Mouse (Mus musculus) T-helper 17 cell (primary cell): ENCODE data around the gene Jak3.

Experiments
- in situ Hi-C, 2 experiments: fragments of 300-600 bp; cut with MboI, MseI; formaldehyde crosslinking; loops; 1 replicate in 1 of 2; 2 replicates in 1 of 2; pipeline ENCODE4 v1.15.1; 2025; ENCODE audit warnings: high pct_unique_total_duplicates in 2 of 2

Jak3 gene

GRCm38 (mm10) chr8:71717096-71717495 is 41.0 kb downstream of the Jak3 start:
- in situ Hi-C loops = no loop called here

GRCm38 (mm10) chr8:71718252-71718651 is 42.2 kb downstream of the Jak3 start:
- in situ Hi-C loops = no loop called here

- in situ Hi-C loops = no loop called here
Measured at GRCm38 (mm10) chr8:71719218-71719617, 43.1 kb downstream of the Jak3 start.

GRCm38 (mm10) chr8:71719928-71720457 is 43.9 kb downstream of the Jak3 start:
- in situ Hi-C loops = loop anchor here in 1 of 2 experiments (5.0 kb wide), 1 partner anchor 43 kb away; the partner anchor contains the start of gene Jak3

DNA sequence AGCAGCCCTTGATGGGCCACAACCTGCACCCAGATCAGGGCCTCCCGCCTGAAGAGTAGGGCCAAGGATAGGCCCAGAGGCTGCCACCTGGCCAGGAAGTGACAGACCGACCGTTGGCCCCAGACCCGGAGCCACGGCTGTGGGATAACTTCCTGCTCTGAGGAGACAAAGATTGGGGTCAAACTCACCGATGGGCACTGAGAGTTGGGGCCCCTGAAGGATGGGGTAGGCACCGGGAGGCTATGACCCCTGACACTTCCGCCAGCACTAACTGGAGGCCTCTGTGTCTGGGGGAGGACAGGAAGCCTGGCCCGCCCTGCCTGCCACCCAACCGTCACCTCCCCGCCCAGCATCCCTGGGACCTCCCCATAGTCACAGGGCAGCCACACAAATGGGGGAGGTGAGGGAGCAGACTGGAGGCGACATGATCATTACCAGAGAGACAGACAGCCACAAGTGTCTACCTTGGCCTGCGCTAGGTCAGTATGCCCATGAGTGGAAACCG is 47.0 kb downstream of the Jak3 start:
- in situ Hi-C loops = loop anchor here in 1 of 2 experiments (5.0 kb wide), 1 partner anchor 46 kb away; the partner anchor contains the start of gene Jak3

DNA sequence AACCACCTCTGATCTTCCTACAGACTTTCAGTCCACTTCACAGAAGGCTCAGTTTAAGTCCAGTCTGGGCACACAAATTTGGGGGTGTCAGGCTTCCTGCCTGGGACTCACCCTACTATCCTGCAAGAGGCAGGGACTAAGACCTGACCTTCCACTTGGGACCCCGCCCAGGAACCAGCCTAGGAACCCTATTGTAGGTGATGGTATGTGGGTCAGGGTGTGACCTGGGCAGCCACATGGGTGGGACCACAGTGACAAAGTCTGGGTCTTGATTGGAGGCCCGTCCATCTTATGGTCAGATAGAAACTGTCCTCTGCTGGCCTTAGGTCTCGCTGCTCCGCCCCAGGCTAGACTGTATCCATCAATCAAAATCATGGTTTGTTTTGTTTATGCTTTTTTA is 48.3 kb downstream of the Jak3 start:
- in situ Hi-C loops = loop anchor here in 1 of 2 experiments (5.0 kb wide), 1 partner anchor 47 kb away; the partner anchor contains the start of gene Jak3

DNA sequence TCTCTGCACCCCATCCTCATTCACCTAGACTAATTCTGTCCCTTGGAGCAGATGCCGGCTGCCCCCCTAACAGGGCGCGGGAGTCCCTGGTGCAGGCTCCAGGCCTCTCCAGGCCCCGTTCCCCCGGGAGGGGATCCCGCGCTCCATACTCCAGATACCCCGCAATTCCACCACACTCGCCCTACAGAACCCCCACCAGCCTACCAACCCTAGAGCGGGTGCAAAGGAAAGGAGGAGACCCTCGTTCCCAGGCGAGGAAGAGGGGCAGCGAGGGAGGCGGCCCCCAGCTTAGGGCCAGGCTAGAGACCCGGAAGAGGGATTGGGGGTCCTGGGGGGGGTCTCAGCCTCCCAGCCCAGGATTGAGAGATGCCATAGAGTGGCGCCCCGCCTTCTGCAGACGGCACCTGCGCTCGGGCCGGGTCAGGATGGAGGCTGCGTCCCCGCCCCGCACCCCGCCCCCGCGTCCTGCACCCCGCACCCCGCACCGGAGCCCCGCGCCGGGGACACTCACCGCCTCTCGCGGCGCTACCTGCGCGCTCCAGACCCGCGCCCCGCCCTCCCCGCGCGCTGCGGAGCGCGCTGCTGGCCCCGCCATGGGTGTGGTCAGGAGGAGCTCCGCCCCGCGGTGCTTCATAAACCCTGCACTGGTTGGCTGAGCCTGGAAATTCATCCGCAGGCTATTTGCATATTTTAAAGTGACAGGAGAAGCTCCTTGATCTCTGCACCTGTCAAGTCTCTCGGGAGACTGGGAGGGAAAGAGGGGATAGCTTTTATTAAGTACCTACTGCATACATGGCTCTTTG is 49.2 kb downstream of the Jak3 start, which contains the start of gene Fcho1:
Gene Fcho1, minus strand, starts transcription at position 595 of the 803 bp plus-strand sequence.
- in situ Hi-C loops = no loop called here

- in situ Hi-C loops = no loop called here
Measured at GRCm38 (mm10) chr8:71728240-71728785, 52.2 kb downstream of the Jak3 start.

GRCm38 (mm10) chr8:71728826-71729620 is 52.9 kb downstream of the Jak3 start:
- in situ Hi-C loops = no loop called here

GRCm38 (mm10) chr8:71731652-71732230 is 55.6 kb downstream of the Jak3 start:
- in situ Hi-C loops = no loop called here

DNA sequence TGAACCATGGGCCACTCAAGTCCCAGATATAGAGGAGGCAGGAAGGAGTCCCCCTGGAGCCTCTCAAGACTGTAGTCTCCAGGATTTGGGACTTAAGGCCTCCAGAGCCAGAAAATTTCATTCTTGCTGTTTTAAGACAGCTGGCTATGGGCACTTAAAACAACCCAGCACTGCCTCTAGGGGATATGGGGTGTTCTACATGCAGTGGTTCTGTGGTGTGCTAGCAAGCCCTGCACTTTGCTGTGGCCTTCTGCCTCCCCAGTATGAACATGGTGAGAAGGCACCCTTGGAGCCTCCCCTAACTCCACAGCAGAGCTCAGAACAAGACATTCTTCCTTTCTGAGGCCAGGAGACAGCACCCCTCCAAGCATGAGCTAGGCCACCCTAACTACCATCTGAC is 62.2 kb downstream of the Jak3 start:
- in situ Hi-C loops = loop anchor here (5.0 kb wide), 1 partner anchor 456 kb away; no protein-coding TSS in a partner anchor
